18 mouse cellular contexts compared by ENCODE assay signal in genomic region chr1:120060687-120061086, GRCm38 (mm10). TPM values are rescaled to one million over a fixed set of nuclear protein-coding genes. Genes with fewer than 3 reads are reported as not detected.
A peak's percentile ranks its signal among the peaks of the same experiment; 100 is the strongest.
DNase-seq lines count a peak whose midpoint lies in the region; TF ChIP-seq lines count a peak whose summit lies in the region.
"Had no signal": no experiment of that assay in that cellular context is flagged by ENCODE, and none has a peak within 500 bp of the region (broad histone marks: within the 10 kb centered on the region; RNA-seq: fewer than 3 reads in every experiment).

No protein-coding gene starts in this region.

- no peaks in the 10 kb centered on the region for H3K36me3 ChIP-seq in liver, adult 2 months (ENCODE audit: control insufficient read depth, insufficient read depth, low read length)
- H3K36me3 ChIP-seq: G1E had no signal

- TF ChIP-seq CTCF in liver, adult 2 months (IDR thresholded peaks at IDR 0.05; ENCODE audit: low read depth, low read length), result no peak

- WGBS in liver, adult 2 months, result 40% methylated on average over 5 of the region's 5 CpGs

- no peaks in the 10 kb centered on the region for H3K79me2 ChIP-seq in liver, adult 2 months (ENCODE audit: control insufficient read depth, insufficient read depth, low read length)

- H3K9ac ChIP-seq in liver, adult 2 months (ENCODE audit: low read depth, low read length), result no peak overlapping the region

- H3K27me3 ChIP-seq in liver, adult 2 months (ENCODE audit: control insufficient read depth, insufficient read depth, low read length), result no peaks in the 10 kb centered on the region
- H3K27me3 ChIP-seq: CH12.LX, Patski had no signal

- H3K4me1 ChIP-seq in liver, adult 2 months (ENCODE audit: control insufficient read depth, insufficient read depth, low read length), result peaks cover 34% of the 10 kb centered on the region

- no peak overlapping the region for H3K4me3 ChIP-seq in liver, adult 2 months (ENCODE audit: insufficient read depth, low read depth, low read length)

- DNase-seq in heart, adult 11 months, result peak; percentile 85
- no peak for DNase-seq in heart, postnatal 4 days
- DNase-seq in liver, adult 2 months (ENCODE audit: extremely low read depth, low read depth, low spot score), result peak; percentile 93
- DNase-seq in liver, result no peak
- DNase-seq: adrenal gland, adult 2 months; adrenal gland, adult 8-10 months; adrenal gland, postnatal 10 days; adrenal gland, postnatal 14 days; adrenal gland, postnatal 25 days; adrenal gland, postnatal 36 days; B cell, adult 2 months; cerebellum, adult 11 months; cerebellum, adult 11-12 months; cerebellum, adult 18-20 months had no signal

- H3K27ac ChIP-seq in liver, adult 2 months (replicated peaks; ENCODE audit: insufficient read depth, low read depth, low read length), result no peak overlapping the region

- no peak for TF ChIP-seq POLR2A in liver, adult 2 months (IDR thresholded peaks at IDR 0.05; ENCODE audit: extremely low read depth, insufficient read depth, low read length)

RNA-seq across cellular contexts. Expression of gene Tmem37, which starts 13.2 kb away (rescaled TPM):
- total RNA-seq in heart, postnatal 4 days (2021), result 1 to 10 TPM; 3.6 to 5.5 TPM
- 64.9 and 96.5 TPM in 2 replicates for total RNA-seq in liver, adult 2 months (2014; rRNA removed)
- 172 and 299 TPM in 2 replicates for polyA plus RNA-seq in liver, adult 2 months (2012; rRNA removed)
- total RNA-seq: CH12.LX had no signal
- polyA plus RNA-seq: G1E had no signal

RNA-seq across cellular contexts. Expression of gene Sctr, which starts 54.0 kb away (rescaled TPM):
- under 1 TPM in 1 of 2 experiments, not detected in 1; 0.14 TPM for total RNA-seq in heart, postnatal 4 days (2021)
- not detected in 2 replicates for total RNA-seq in liver, adult 2 months (2014; rRNA removed)
- 0.04 TPM in 1 of 2 replicates, not detected in the other for polyA plus RNA-seq in liver, adult 2 months (2012; rRNA removed)
- total RNA-seq: CH12.LX, G1E, MEL had no signal
- polyA plus RNA-seq: G1E had no signal

Comparison
In these comparisons a context has a peak if more than half of its experiments do, and no peak if none do; other contexts are left out.
1. DNase-seq: peak in heart, adult 11 months (single experiment) and liver, adult 2 months (single experiment); none in heart, postnatal 4 days (single experiment) and liver (single experiment).
2. RNA of gene Tmem37, which starts 13.2 kb away (total RNA-seq): 64.9 to 96.5 TPM in liver, adult 2 months; 3.6 to 5.5 TPM in heart, postnatal 4 days; every median in the first group is over 10 times any median in the second.